In genomic region chr17:35195631-35196320, GRCm38 (mm10) we compare ENCODE assay signal across 8 mouse cellular contexts. TPM values are rescaled to one million over a fixed set of nuclear protein-coding genes. Genes with fewer than 3 reads are reported as not detected.
DNase-seq lines count a peak whose midpoint lies in the region; ATAC-seq lines count a peak whose summit lies in the region.

No protein-coding gene starts in this region.

- H3K27ac ChIP-seq in hindbrain, embryonic 15.5 days (replicated peaks), result no peak overlapping the region

- DNase-seq in Muller cell, postnatal 12 days (ENCODE audit: inconsistent ontology term), result peak; percentile 82
- peak; percentile 69 to 83 for DNase-seq in cerebellum, postnatal 14 days
- DNase-seq in frontal cortex, postnatal 25 days (ENCODE audit: low spot score in 2 of 2), result peak; percentile 60 to 66
- DNase-seq in left cerebral cortex, adult 8-10 months (ENCODE audit: low spot score in 2 of 2), result peak; percentile 65 to 76
- DNase-seq in right cerebral cortex, adult 2 months (ENCODE audit: low spot score in 2 of 2), result peak; percentile 82 to 83
- DNase-seq in urinary bladder, postnatal 10 days (ENCODE audit: low spot score), result peak; percentile 47

- H3K4me2 ChIP-seq in hindbrain, embryonic 15.5 days, result peak overlapping the region; percentile 69

- H3K36me3 ChIP-seq in hindbrain, embryonic 15.5 days, result no peaks in the 10 kb centered on the region

- peaks cover 10% of the 10 kb centered on the region for H3K4me1 ChIP-seq in hindbrain, embryonic 15.5 days (replicated peaks)

- peak; percentile 82 for ATAC-seq in hindbrain, embryonic 15.5 days (ENCODE audit: low FRiP score, low read depth)
- peak; percentile 72 for ATAC-seq in megakaryocyte, adult 5-6 weeks (ENCODE audit: poor library complexity, severe bottlenecking)

- no peaks in the 10 kb centered on the region for H3K9me3 ChIP-seq in hindbrain, embryonic 15.5 days

- H3K27me3 ChIP-seq in hindbrain, embryonic 15.5 days, result peaks cover 34% of the 10 kb centered on the region

- H3K4me3 ChIP-seq in hindbrain, embryonic 15.5 days, result peak overlapping the region; percentile 40

- 1% methylated on average over 66 of the region's 66 CpGs for WGBS in hindbrain, embryonic 15.5 days

- peak overlapping the region; percentile 36; the same call in 1 of the 2 replicates for H3K9ac ChIP-seq in hindbrain, embryonic 15.5 days

RNA-seq across cellular contexts. Expression of gene Ltb, which starts 1.5 kb away (rescaled TPM):
- polyA plus RNA-seq in hindbrain, embryonic 15.5 days (2015; fragmentation: Nextera tagmentation; extraction: Ambion mirVana), result 0.84 and 0.97 TPM in 2 replicates
- total RNA-seq in left cerebral cortex, adult 8-10 months (2022), result 1 to 10 TPM in 3 of 4 experiments, not detected in 1; 1.0 to 1.6 (median 1.2) TPM
- total RNA-seq in megakaryocyte, adult 5-6 weeks (2015), result 11.7 and 13.3 TPM in 2 replicates
- 7.3 and 11.2 TPM in 2 replicates for total RNA-seq in megakaryocyte, adult 5-6 weeks (2017)

RNA-seq across cellular contexts. Expression of gene Tnf, which starts 6.0 kb away (rescaled TPM):
- polyA plus RNA-seq in hindbrain, embryonic 15.5 days (2015; fragmentation: Nextera tagmentation; extraction: Ambion mirVana), result 0.13 TPM in 1 of 2 replicates, not detected in the other
- total RNA-seq in left cerebral cortex, adult 8-10 months (2022), result under 1 TPM in 1 of 4 experiments, not detected in 3; 0.39 TPM
- total RNA-seq in megakaryocyte, adult 5-6 weeks (2015), result 33.1 and 34.6 TPM in 2 replicates
- 28.2 and 30.0 TPM in 2 replicates for total RNA-seq in megakaryocyte, adult 5-6 weeks (2017)

RNA-seq across cellular contexts. Expression of gene Lst1, which starts 7.5 kb away (rescaled TPM):
- 5.6 and 13.9 TPM in 2 replicates for polyA plus RNA-seq in hindbrain, embryonic 15.5 days (2015; fragmentation: Nextera tagmentation; extraction: Ambion mirVana)
- total RNA-seq in left cerebral cortex, adult 8-10 months (2022), result 10 to 100 TPM in 1 of 4 experiments, 1 to 10 TPM in 3; 6.5 to 10.1 (median 7.9) TPM
- total RNA-seq in megakaryocyte, adult 5-6 weeks (2015), result 425 and 434 TPM in 2 replicates
- 495 and 596 TPM in 2 replicates for total RNA-seq in megakaryocyte, adult 5-6 weeks (2017)

RNA-seq across cellular contexts. Expression of gene Lta, which starts 9.4 kb away (rescaled TPM):
- 0.39 and 0.42 TPM in 2 replicates for polyA plus RNA-seq in hindbrain, embryonic 15.5 days (2015; fragmentation: Nextera tagmentation; extraction: Ambion mirVana)
- total RNA-seq in left cerebral cortex, adult 8-10 months (2022), result 1 to 10 TPM in 1 of 4 experiments, under 1 TPM in 3; 0.28 to 1.2 (median 0.58) TPM
- 0.11 TPM in 1 of 2 replicates, not detected in the other for total RNA-seq in megakaryocyte, adult 5-6 weeks (2015)
- 0.24 TPM in 1 of 2 replicates, not detected in the other for total RNA-seq in megakaryocyte, adult 5-6 weeks (2017)

RNA-seq across cellular contexts. Expression of gene Aif1, which starts 19.9 kb away (rescaled TPM):
- 7.4 and 9.6 TPM in 2 replicates for polyA plus RNA-seq in hindbrain, embryonic 15.5 days (2015; fragmentation: Nextera tagmentation; extraction: Ambion mirVana)
- 10 to 100 TPM; 11.2 to 30.3 (median 17.4) TPM for total RNA-seq in left cerebral cortex, adult 8-10 months (2022)
- 78.7 and 81.4 TPM in 2 replicates for total RNA-seq in megakaryocyte, adult 5-6 weeks (2015)
- 103 and 120 TPM in 2 replicates for total RNA-seq in megakaryocyte, adult 5-6 weeks (2017)

Comparison
In these comparisons a context has a peak if more than half of its experiments do, and no peak if none do; other contexts are left out.
1. RNA of gene Tnf, which starts 6.0 kb away (total RNA-seq): 28.2 to 34.6 TPM in megakaryocyte, adult 5-6 weeks; 0.39 TPM in left cerebral cortex, adult 8-10 months; every median in the first group is over 10 times any median in the second.
2. RNA of gene Lst1, which starts 7.5 kb away (total RNA-seq): 425 to 596 TPM in megakaryocyte, adult 5-6 weeks; 6.5 to 10.1 TPM in left cerebral cortex, adult 8-10 months; every median in the first group is over 10 times any median in the second.
3. Peak in every context shown above with its lines, with median percentiles within 50 percentile points of each other: DNase-seq.